Mouse (Mus musculus) CD4-positive, CD25-positive, alpha-beta regulatory T cell, adult 4 months (primary cell): ENCODE measurements around the gene Acyp2. TPM values are rescaled to one million over a fixed set of nuclear protein-coding genes. Genes with fewer than 3 reads are reported as not detected.

Experiments
- ATAC-seq: one replicate; pipeline ENCODE4 v1.8.0; 2017
- polyA plus RNA-seq, 2 experiments: library from polyadenylated mRNA; unstranded; fragments of 100-300 nt; shearing (Covaris generic); gene quantifications; one replicate each; pipeline ENCODE4 v1.2.1; 2017

Acyp2 gene
- polyA plus RNA-seq, 2 experiments from 2014 or later: 0.81 to 1.6 TPM

- ATAC-seq: no peak
These were observed 70.5 kb downstream of the Acyp2 start for GRCm38 (mm10) chr11:30578931-30579330.

- no peak for ATAC-seq
These were observed 76.5 kb downstream of the Acyp2 start for GRCm38 (mm10) chr11:30572790-30573395.

- no peak for ATAC-seq
These were observed 78.8 kb downstream of the Acyp2 start for GRCm38 (mm10) chr11:30570568-30570967.

- no peak for ATAC-seq
These were observed 89.2 kb downstream of the Acyp2 start for GRCm38 (mm10) chr11:30560215-30560614.

DNA sequence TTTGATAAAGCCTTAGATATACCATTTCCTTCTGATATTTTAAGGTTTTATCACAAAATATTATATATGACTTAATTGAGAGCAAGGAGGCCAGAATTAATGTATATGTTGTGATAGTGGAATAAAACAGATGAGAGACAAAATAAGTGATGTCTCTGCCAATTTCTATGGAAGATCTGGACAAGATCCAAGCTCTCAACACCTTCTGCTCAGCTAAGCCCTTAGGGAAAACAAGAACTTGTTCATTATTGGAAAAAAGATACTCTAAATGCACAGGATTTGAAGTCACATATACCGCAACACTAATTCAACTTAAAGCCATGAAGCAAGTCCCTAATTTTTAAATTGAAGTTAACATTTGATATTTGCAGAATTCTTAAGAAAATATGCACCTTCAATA, 96.0 kb downstream of the Acyp2 start:
- no peak for ATAC-seq

- ATAC-seq: no peak
These were observed 132.3 kb downstream of the Acyp2 start for GRCm38 (mm10) chr11:30517133-30517532.

DNA sequence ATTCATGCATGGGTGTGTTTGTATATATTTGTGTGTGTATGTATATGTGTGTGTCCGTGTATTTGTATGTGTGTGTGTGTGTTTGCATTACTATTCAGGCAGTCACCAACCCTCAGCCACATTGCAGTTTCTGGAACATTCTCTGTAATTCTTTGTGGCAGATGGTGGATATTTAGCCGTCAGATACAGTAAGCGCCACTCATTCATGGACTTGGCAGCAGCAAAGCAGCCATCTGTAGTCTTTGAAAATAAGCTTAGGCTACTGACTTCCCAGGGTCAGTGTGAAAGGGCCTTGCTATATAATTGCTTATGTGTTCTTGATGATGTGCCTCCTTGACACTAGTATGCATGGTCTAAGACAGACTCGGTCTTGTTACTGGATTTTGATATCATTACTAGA, 141.2 kb downstream of the Acyp2 start:
- no peak for ATAC-seq

- no peak for ATAC-seq
These were observed 150.5 kb downstream of the Acyp2 start for GRCm38 (mm10) chr11:30498738-30499355.

GRCm38 (mm10) chr11:30497151-30497550, 152.2 kb downstream of the Acyp2 start:
- ATAC-seq: no peak

DNA sequence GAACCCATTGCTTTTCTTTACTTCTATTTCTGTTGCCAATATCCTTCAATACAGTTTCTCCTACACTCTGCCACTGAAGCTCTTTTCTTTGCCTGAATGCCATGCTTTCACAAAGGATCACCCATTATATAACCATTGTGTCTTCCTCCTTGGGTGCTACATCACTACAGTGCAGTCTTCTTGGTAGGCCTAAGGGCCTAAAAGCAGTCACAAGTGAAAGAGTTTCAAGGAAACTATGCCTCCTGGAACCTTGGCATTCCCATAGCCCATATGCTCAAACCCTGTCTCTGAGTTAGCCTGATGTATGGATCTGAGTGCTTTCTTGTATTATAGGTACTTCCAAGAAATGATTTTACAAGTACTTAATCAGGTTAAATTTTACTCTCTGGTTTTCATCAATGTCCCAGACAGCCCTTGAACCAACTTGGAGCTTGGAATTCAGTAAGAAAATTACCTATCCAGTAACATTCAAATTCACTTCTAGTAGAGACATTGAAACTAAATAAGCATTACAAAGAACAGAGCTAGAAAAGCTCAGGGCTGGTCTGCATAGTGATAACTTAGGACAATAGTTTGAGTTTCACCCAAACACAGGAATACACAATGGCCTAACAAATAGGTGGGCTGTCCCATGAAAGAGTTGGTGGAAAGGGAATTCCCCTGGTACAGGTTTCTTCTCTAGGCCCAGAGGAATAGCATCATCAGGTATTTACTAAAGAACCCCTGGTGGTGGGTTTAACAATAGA, 157.7 kb downstream of the Acyp2 start:
- no peak for ATAC-seq

GRCm38 (mm10) chr11:30488183-30488582, 161.2 kb downstream of the Acyp2 start:
- ATAC-seq: no peak

- no peak for ATAC-seq
These were observed 166.1 kb downstream of the Acyp2 start for GRCm38 (mm10) chr11:30483286-30483685.

- no peak for ATAC-seq
These were observed 177.4 kb downstream of the Acyp2 start, which contains the start of gene 4930505A04Rik for GRCm38 (mm10) chr11:30471751-30472593. TSS of gene 4930505A04Rik (minus strand) at chr11:30471827.

- ATAC-seq: no peak
These were observed 178.2 kb downstream of the Acyp2 start for GRCm38 (mm10) chr11:30471187-30471586.

Other genes starting within 250 kb of the Acyp2 start
- gene 4930505A04Rik, start 177.8 kb downstream of the Acyp2 start, polyA plus RNA-seq: not detected
- gene Psme4, start 122.1 kb upstream of the Acyp2 start, polyA plus RNA-seq: 10 to 100 TPM; 22.5 to 29.4 TPM
- gene Gpr75, start 235.8 kb upstream of the Acyp2 start, polyA plus RNA-seq: not detected
- 10 to 100 TPM; 60.6 to 67.6 TPM for gene Asb3, start 235.8 kb upstream of the Acyp2 start, polyA plus RNA-seq